Mouse (Mus musculus): ENCODE measurements around the gene Tesc.
A peak's percentile ranks its signal among the peaks of the same experiment; 100 is the strongest.

Tesc gene

DNA sequence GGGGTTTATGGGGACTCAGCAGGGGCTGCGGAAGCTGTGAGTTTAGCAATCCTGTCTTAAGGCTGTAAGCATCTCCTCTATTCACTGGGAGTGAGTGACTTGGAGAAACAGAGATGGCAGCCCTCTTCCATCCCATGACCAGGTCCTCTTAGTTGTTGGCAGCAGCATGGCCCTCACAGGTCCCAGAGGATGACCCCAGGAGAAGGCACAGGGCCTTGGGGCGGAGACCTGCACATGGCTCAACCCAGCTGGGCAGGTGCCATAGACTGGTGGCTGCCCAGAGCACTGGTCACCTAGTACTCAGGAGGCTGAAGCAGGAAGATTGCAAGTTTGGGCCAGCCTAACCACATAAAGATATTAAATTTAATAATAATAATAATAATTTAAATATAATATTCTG, 11.9 kb upstream of the Tesc start:
- DNase-seq (ENCODE audit: low spot score in 2 of 2), result no peak

DNA sequence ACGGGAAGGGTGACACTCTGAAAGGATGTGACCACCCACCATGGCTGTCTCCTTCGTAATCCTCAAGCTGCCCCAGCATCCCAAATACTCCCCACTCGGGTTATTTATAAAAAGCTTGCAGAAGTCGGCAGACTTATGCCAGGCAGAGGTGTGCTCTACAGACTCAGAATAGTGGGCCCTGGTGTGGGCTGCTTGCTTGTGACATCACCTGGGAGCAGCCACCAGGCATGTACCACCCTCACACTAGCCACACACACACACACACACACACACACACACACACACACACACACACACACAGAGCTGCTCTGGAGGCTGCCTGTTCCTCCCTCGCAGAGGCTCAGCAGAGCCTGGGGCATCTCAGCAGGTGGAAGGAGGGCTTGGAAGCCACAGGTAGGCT, 10.0 kb upstream of the Tesc start:
- DNase-seq (ENCODE audit: low spot score in 2 of 2), result peak in 1 of 2 experiments; percentile 34

DNA sequence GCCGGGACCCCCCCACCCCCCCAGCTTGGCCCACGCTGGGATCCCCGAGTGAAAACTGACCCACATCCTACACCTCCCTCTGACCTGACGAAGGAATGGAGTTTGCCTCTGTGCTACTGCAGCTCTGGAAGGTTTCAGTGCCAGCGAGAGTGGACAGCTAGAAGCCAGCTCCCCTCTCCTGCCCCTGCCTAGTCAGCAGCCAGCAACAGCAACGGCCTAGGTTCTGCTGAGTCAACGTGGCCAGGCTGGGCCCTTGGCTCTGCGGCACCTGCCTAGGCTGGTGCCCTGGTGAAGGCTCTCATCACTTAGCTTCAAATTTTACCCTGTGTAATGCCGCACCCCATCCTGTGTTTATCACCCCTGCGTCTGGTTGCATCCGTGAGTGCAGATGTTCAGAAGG, 7.6 kb upstream of the Tesc start:
- DNase-seq (ENCODE audit: low spot score in 2 of 2), result no peak

DNA sequence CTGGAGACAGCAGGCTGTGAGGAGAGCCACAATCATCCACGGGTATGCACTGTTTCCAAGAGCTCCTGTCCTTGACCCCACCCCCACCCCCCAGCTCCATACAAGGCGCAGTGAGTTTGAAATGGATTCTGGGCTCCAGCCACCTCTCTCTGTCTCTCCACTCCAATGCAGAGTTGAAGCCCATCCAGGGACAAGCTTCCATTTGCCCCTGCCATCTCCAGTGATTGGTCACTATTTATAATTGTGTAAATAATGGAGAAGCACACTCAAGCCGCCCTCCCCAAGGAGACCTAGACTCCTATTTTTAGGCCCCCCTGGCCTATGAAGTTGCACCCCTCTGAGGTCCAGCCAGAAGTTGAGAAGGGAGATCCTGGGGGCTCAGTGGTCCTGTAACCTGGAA, 4.5 kb upstream of the Tesc start:
- no peak for DNase-seq (ENCODE audit: low spot score in 2 of 2)

DNA sequence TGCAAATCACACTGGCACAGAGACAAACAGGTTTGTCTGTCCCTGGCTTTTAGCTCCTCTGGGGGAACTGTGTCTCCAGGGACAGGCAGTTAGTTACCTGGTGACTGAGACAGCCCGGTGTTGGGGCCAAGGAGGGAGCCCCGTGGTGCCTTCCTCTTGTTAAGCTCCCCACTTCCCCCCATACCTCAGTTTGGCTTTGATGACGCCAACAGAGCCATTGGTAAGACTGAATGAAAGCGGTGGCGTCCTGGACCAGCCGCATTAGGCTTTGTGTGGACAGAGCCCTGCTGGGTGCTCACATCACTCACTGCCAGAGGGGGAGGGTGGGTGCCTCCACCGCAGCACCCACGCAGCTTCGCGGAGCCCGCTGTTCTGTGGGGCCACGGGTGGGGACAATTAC, 1.7 kb upstream of the Tesc start:
- DNase-seq (ENCODE audit: low spot score in 2 of 2), result no peak

DNA sequence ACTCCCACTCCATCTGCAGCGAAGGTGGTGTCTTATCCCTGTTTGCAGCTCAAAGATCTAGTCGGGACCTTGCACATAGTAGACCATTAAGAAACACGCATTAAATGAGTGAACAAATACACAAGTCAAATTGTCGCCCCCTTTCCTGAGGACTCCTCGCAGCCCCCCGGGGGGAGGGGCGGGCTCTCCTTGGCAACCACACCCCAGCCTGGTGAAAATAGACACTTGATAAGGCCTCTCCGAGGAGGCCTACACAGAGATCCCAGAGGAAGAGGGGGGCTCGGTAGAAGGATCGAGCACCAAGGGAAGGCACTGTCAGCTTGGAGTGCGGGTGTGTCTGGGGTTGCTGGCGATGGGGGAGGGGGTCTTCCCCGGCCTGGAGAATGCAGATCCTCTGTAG, 1.2 kb upstream of the Tesc start:
- no peak for DNase-seq (ENCODE audit: low spot score in 2 of 2)

DNA sequence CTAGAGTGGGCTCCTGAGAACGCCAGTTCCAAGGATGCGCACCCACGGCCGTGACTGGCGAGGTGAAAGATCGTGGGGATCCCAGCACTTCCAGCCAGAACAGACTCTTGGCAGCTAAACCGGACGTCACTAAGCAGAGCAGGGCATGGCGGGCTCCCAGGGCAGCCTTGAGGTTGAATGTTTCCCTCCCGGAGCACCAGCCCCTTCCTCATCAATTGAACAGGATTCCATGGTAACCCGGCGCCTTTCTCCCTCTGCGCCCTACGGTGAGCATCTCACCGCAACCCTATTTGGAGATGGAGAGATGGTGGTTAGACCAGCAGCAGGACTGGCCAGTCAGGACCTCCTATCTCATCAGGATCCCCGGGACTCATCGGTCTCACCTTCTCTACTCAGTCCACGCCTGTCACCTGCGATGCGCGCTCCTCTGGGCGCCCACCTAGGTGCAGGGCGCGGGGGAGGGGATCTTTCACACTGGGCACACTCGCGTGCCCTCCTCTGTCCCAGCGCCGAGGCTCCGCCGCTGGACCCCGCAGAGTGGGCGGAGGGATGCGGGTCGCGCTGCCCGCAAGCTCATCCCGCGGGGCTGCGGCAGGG, 344 bp upstream of the Tesc start:
- no peak for DNase-seq (ENCODE audit: low spot score in 2 of 2)

DNA sequence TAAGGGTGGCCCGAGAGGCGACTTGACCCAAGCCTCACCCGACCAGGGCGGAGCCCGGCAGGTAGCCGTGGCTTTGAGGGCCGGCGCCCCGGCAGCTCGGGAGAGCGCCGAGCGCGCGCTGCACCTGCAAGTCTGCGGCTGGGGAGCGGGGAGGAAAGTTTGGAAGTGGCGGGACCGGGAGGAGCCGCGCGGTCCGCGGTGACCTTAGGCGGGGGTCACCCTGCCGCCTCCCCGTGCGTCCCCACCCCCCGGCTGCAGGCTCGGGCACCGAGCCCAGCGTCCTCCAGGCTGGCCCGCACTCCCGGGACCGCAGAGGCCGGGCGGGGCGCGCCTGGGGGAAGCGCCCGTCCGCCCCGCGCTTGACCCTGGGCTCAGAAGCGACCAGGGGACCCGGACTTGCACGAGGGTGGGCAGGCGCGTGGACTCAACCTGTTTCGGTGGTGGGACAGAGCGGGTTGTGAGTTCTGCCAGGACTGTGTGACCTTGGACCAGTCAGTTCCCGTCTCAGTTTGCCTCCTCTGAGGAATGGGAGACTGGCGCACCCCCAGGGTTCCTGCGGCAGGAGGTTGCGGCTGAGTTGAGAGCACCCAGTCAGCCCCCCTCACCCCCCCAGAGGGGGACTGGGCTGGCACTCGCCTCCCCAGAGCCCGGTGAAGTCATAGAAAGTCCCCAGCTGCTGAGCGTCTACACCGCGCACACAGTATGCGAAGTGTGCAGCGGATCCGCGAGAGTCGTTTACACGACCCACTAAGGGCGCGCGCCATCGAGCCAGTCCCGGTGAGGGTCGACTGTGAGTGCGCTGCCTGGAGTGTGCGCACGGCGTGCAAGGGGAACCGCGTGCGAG, 870 bp downstream of the Tesc start:
- DNase-seq (ENCODE audit: low spot score in 2 of 2), result no peak

DNA sequence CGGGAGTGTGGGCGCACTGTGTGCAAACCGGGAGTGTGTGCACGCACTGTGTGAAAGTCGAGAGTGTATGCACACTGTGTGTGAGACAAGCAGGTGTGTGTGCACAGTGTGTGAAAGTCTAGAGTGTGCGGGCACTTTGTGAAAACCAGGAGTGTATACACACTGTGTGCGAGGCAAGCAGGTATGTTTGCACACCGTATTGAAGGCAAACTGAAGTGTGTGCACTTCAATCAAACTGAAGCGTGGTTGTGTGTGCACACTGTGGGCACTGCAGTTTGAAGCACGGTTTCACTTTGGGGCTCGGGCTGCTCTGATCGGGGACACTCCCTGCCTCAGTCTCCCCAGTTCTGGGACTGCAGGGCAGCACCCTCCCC, 1.5 kb downstream of the Tesc start:
- no peak for DNase-seq (ENCODE audit: low spot score in 2 of 2)

DNA sequence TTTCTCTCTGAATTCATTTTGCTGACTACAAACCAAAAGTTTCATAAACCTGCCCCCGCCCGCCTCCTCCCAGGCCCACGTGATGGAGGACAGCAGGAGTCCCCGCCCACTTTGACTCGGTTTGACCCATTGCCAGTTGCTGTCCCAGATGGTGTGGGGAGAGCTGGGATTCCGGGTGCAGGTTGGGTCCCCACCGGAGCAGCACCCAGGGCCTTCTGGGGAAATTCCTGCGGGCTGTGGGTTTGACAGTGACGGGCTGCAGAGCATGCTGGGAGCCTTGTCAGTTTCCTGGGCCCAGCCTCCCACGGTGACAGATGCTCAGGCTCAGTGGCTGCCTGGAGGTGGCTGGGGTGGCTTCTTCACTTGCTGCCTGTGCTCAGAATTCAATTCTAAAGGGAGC, 1.9 kb downstream of the Tesc start:
- peak; percentile 87 to 90 for DNase-seq (ENCODE audit: low spot score in 2 of 2)

DNA sequence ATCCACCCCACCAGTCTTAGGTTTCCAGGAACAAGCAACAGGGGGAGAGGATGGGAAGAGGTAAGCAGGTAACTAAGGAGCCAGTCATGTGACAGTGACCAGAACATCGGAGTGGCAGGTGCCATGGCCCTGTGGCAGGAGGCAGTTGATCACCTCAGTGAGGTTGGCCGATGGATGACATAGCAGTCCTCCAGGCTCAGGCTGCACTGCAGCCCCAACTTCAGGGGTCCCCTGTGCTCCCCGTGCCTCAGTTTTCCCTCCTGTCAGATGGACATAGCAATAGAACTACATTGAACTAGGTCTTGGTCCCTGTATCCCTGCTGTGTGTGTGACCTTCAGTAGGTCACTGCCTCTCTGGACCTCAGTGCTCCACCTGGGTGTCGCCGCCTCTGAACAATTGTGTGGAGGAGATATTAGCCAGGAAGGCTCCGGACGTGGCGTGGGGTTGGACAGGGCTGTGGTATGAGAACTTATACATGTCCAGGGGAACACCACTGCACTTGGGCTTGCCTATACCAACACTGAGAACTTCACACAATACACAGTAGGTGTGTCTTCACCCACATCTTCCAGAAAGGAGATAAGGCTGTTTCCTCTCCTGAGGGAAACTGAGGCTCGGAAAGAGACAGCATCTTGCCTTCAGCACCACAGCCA, 2.6 kb downstream of the Tesc start:
- no peak for DNase-seq (ENCODE audit: low spot score in 2 of 2)

DNA sequence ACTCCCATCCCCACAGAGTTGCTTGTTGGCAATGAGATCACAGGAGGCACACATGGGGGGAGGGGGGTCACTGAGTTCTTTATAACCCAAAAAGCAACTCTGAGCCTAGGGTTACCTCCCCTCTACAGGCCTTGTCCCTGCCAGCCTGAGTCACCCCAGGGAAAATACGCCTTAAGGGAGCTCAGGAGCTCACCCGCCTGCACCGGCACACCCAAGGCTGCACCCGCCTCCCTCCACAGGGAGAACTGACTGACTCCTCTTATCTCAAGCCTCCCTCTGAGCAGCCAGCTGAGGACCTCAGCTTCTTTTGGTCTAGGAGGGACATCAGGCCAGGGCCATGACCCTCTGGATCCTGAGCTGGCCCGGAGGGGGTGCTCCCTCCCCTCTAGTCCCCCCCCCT, 3.5 kb downstream of the Tesc start:
- DNase-seq (ENCODE audit: low spot score in 2 of 2), result no peak

DNA sequence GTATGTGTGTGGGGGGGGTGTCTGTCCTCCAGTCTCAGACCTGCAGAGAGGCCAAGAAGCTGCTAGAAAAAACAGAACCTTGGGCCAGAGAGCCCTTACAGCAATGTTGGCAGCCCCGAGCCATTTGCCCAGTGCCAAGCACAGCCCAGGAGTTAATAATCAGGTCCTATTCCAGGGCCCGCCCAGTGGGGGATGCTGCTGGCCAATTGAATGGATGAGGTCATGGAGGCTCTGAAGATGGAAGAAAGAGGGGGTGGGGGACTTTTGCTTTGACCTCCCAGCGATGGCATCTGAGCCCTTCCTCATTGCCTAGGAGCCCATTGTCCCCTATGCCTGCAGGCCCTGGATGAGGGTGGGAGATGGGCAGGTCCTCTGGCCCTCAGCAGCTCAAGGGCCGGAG, 4.0 kb downstream of the Tesc start:
- DNase-seq (ENCODE audit: low spot score in 2 of 2), result no peak

DNA sequence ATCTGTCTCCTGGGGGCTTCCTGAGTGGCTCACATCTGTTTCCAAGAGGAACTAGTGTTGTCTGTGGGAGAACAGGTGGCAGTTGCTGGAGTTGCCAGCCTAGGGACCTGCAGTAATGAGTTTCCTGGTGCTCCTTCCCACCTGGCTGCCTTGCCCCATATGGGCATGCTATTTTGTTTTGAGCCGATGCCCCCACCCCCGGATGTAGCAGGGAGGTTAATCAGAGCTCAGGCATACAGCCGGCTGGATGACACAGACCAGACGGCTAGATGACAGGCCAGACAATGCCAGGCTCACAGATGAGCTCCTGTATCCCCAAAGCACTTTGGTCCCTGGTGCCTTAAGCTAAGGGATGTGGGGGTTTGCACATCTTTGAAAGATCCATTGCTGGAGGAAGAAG, 5.8 kb downstream of the Tesc start:
- DNase-seq (ENCODE audit: low spot score in 2 of 2), result no peak

DNA sequence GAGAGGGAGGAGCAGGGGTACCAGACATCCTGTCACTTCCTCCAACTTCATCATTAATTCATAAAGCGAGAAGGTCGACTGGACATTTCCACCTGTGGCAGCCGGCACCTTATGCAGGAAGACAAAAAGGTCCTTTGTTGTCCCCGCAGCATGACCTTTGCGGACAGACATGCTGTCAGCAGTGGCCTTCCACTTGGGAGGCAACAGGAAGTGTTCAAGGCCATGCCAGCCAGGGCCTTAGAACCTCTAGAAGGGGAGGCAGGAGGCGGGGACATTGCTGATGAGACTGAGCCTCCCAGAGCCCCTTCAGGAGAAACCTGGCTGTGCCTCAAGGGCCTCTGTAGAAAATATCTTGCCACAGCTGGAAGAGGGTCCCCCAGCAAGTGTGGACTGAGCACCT, 6.2 kb downstream of the Tesc start:
- DNase-seq (ENCODE audit: low spot score in 2 of 2), result no peak

DNA sequence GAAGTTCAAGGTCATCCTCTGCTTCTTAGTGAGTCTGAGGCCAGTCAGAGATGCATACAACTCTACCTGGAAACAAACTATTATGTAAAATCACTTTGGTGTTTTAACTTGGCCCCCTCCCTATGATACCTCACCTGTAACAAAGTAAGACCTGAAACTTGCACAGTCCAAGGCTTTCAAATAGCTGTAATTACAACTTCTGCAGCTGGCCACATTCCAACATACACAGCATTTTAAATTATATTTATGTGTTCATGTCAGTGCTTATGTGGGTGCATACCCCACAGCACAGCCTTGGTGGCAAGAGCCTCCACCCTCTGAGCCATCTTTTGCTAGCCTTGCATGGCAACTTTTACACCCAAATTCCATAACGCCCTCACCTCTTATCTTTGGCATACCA, 7.1 kb downstream of the Tesc start:
- no peak for DNase-seq (ENCODE audit: low spot score in 2 of 2)

DNA sequence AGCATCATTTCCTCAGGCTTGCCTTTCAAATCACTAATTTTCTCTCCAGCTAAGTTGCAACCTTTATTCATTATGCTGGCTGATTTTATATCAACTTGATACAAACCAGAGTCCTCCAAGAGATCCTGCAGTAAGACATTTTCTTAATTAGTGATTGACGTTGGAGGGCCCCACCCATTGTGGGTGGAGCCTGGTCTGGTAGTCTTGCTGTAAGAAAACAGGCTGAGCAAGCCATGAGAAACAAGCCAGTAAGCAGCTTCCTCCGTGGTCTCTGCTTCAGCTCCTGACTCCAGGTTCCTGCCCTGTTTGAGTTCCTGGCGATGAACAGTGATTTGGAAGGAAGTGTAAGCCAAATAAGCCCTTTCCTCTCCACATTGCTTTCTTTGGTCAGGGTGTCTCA, 8.2 kb downstream of the Tesc start:
- DNase-seq (ENCODE audit: low spot score in 2 of 2), result no peak

DNA sequence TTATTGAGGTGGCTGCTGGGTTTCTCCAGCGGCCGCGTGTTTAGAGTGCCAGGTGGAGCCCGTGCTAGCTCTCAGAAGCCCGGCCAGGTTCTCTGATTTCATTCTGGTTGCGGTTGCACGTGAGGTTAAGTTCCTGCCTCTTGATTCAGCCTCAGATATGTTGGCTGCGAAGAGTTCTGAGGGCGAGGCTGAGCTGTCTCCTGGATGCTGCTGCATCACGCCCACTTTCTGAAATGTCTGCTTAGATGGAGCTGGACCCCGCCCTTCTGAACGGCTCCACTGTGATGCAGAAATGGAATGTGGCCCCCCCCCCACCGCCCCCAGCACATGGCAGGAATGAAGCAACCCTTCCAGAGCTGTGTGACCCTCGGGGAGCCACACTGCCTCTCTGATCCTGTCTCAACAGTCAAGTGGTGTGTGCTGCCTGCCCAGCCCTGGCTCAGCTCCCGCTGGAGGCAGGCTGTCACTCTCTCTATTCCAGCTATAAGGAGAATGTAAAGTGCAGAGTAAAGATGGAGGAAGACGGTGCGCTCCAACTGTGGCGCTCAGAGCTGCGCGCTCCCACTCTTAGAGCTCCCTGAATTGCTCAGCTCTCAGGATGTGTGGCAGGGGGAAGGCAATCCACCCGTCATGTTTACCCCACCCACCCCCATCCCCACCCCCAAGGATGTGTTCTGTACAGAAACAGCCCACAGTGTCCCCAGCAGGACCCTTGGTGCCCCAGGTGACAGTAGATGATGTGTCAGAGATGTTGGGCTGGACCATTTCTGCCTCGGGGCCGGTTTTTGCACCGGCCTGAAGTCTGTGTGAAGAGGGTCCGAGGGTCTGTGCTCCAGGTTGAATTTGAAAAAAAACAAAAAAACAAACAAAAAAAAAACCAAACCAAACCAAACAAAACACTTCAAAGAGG, 9.6 kb downstream of the Tesc start:
- DNase-seq (ENCODE audit: low spot score in 2 of 2), result peak in 1 of 2 experiments; percentile 62

DNA sequence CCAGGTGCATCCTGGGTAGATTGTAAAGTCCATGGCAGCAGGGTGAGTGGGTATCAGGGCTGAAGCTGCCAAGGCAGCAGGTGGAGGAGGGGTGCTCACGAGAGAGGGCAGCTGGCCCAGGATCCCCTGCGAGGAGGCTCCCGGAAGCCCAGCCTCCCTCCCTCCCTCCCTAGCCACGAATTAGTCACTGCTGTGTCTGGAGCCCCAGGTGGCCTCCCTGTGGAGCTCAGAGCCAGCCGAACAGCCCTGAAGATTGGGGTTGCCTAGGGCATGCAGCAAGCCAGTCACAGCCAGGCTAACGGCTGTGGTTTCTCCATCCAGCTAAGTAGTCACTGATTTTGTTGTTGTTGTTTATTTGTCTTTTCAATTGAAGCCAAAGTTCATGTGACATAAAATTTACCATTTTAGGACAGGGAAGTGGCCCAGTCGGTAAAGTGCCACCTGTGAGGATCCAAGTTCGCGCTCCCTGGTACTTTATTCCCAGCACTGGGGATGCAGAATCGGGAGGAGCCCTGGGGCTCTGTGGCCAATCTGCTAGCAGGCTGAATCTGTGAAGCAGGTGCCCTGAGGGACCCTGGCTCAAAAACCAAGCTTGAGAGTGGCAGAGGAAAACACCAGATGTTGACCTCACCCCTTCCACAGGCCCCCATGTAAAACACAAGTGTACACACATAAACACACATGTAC, 10.4 kb downstream of the Tesc start:
- DNase-seq (ENCODE audit: low spot score in 2 of 2), result no peak

DNA sequence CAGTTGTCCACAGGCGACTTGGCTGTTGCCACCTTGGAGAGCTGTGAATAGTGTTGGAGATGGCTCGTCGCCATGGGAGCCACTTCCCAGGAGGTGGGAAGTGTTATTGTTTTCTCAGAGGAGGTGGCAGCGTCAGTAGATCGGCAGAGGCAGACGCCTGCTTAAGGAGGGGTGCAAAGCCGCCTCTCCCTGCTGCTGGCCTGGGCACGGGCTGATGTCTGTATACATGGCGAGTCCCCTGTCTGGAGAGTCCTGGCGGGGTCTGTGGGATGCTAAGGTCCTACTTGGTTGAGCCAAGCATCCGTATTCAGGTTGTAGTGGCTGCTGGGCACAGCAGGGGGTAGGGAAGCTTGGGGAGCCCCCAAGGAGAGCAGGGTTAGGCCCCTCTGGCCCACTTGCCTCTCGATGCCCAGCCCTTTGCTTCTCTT, 11.7 kb downstream of the Tesc start:
- no peak for DNase-seq (ENCODE audit: low spot score in 2 of 2)

DNA sequence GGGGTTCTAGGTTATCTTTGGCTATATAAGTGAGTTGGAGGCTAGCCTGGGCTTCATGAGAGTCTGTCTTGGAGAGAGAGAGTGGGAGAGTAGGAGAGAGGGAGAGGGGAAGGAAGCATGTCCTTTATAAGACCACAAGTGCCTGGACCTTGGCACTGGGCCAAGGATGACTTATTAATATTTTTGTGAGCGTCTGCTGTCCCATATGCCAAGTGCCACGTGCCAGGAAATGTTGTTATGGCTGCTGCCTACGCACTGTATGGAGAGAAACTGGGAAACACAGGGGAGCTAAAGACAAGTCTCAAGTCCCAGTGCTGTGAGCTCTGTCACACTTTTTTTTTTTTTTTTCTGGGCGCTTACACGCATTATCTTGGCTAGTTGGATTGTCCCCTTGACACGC, 15.1 kb downstream of the Tesc start:
- no peak for DNase-seq (ENCODE audit: low spot score in 2 of 2)

DNA sequence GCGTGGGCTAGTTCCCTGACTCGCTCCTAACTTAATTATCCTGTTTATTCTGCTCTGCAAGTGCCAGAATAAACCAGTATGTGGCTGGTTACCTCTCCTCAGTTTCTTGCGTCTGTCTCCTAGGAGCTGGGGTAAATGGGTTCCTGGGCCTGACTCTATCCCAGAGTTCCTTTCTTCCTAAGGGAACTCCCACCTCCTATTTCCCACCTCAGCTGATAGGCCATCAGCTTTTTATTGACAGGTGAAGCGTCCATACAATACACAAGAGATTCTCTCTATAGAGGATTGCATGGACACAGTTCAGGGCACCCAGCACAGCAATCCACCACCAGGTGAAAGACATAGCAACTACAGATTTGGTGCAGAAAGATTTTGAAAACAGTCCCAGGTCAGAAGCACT, 16.2 kb downstream of the Tesc start:
- DNase-seq (ENCODE audit: low spot score in 2 of 2), result no peak

Measured in frontal cortex, postnatal 36 days (tissue).